Mouse (Mus musculus) ES-E14 (cell line): ENCODE measurements around the gene Ankrd11. TPM values are rescaled to one million over a fixed set of nuclear protein-coding genes. Genes with fewer than 3 reads are reported as not detected.
"Not testable (repeated sequence)": the region's sequence is repeated elsewhere in the genome, so short reads cannot be mapped to it uniquely, and the experiment has no call there.

Experiments used
- DNase-seq: peaks from one replicate; pipeline ENCODE4 v3.0.0-alpha.2; 2013; ENCODE audit warnings: low read depth, low spot score
- H3K27ac ChIP-seq: 2 replicates; pipeline ENCODE4 v1.5.1; 2012; ENCODE audit warnings: low read depth, mild to moderate bottlenecking, low read length, moderate library complexity, mixed read lengths; ENCODE audit not compliant: poor library complexity, insufficient read depth, severe bottlenecking
- H3K36me3 ChIP-seq: 2 replicates; pipeline ENCODE4 v1.6.1; 2012; ENCODE audit warnings: mild to moderate bottlenecking, low read length, moderate library complexity, mixed read lengths; ENCODE audit not compliant: control insufficient read depth, poor library complexity, insufficient read depth, severe bottlenecking
- H3K4me1 ChIP-seq, 2 experiments: fragments of 150-350 bp in 1 of 2; sonication (generic) in 1 of 2; 2 replicates each; pipeline ENCODE4 v1.6.1; 2012; ENCODE audit warnings: low read length in 2 of 2, mild to moderate bottlenecking in 1 of 2, mixed read lengths in 1 of 2; ENCODE audit not compliant: control insufficient read depth in 2 of 2, insufficient read depth in 2 of 2, poor library complexity in 1 of 2
- H3K4me3 ChIP-seq, 2 experiments: fragments of 150-350 bp in 1 of 2; sonication (generic) in 1 of 2; 2 replicates each; pipeline ENCODE4 v1.5.1; 2012; ENCODE audit warnings: low read length in 2 of 2, low read depth in 1 of 2, mild to moderate bottlenecking in 1 of 2, mixed read lengths in 1 of 2; ENCODE audit not compliant: insufficient read depth in 1 of 2, poor library complexity in 1 of 2, severe bottlenecking in 1 of 2
- H3K9ac ChIP-seq: 2 replicates; pipeline ENCODE4 v1.6.1; 2012; ENCODE audit warnings: low read depth, mild to moderate bottlenecking, low read length, mixed read lengths; ENCODE audit not compliant: poor library complexity, insufficient read depth, severe bottlenecking
- H3K9me3 ChIP-seq: fragments of 150-350 bp; sonication (generic); 2 replicates; pipeline ENCODE4 v1.6.1; 2012; ENCODE audit warnings: low read depth, mild to moderate bottlenecking, low read length; ENCODE audit not compliant: control insufficient read depth, insufficient read depth
- CHD2 ChIP-seq: IDR thresholded peaks from 2 replicates; pipeline ENCODE4 v1.6.1; 2014; ENCODE audit warnings: mild to moderate bottlenecking, low read depth, low read length, inconsistent platforms
- HCFC1 ChIP-seq: IDR thresholded peaks from 2 replicates; pipeline ENCODE4 v1.6.1; 2012; ENCODE audit warnings: low read length, inconsistent platforms, borderline replicate concordance; ENCODE audit not compliant: insufficient read depth
- MAFK ChIP-seq: IDR thresholded peaks from 2 replicates; pipeline ENCODE4 v1.6.1; 2014; ENCODE audit warnings: mild to moderate bottlenecking, low read depth, low read length, inconsistent platforms; ENCODE audit not compliant: insufficient read depth
- ZC3H11A ChIP-seq: IDR thresholded peaks from 2 replicates; pipeline ENCODE4 v1.6.1; 2012; ENCODE audit warnings: low read depth, mild to moderate bottlenecking, inconsistent platforms, low read length, borderline replicate concordance
- ZNF384 ChIP-seq: IDR thresholded peaks from 2 replicates; pipeline ENCODE4 v1.6.1; 2012; ENCODE audit warnings: low read depth, low read length, inconsistent platforms
- in situ Hi-C, 2 experiments: fragments of 600-800 bp; cut with MboI; formaldehyde crosslinking; loops; one replicate each; pipeline ENCODE4 v1.15.1; 2025; ENCODE audit warnings: low sequenced_read_pairs in 2 of 2, inconsistent platforms in 1 of 2; ENCODE audit not compliant: unreplicated experiment in 2 of 2
- total RNA-seq: library from RNA; depleted of rRNA; stranded (reverse); fragments of 300-350 nt; gene quantifications from 2 replicates; pipeline ENCODE4 v1.2.3, GENCODE M21; 2012

Ankrd11 gene
- total RNA-seq, 1 experiment, result 155 TPM

DNA sequence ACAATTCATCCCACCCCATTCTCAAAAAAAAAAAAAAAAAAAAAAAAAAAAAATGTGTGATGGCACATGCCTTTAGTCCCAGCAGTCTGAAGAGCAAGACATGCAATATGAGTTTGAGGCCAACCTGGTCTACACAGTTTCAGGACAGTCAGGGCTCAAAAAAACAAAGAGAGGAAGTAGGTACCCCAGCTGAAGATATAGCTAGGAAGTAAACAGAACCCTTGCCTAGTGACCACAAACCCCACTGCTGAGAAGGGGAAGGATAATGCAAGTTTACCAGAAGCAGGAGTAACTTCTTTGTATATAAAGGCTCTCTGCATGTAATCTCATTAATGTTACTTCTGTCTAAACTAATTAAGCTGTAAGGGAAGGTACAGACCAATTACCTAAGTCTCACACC, 9.3 kb downstream of the Ankrd11 start:
- no peak for DNase-seq
- Histone ChIP-seq H3K9me3 (no peaks in the 10 kb centered on the region), H3K9ac (no peak overlapping the region), H3K4me1 (peaks cover 8 to 18% of the 10 kb centered on the region in 2 experiments), H3K36me3 (no peaks in the 10 kb centered on the region), H3K4me3 (no peak overlapping the region), H3K27ac (no peak overlapping the region)
- TF ChIP-seq HCFC1 (no peak), ZNF384 (peak; percentile 47), CHD2 (no peak)
- in situ Hi-C loops, result no loop called here

DNA sequence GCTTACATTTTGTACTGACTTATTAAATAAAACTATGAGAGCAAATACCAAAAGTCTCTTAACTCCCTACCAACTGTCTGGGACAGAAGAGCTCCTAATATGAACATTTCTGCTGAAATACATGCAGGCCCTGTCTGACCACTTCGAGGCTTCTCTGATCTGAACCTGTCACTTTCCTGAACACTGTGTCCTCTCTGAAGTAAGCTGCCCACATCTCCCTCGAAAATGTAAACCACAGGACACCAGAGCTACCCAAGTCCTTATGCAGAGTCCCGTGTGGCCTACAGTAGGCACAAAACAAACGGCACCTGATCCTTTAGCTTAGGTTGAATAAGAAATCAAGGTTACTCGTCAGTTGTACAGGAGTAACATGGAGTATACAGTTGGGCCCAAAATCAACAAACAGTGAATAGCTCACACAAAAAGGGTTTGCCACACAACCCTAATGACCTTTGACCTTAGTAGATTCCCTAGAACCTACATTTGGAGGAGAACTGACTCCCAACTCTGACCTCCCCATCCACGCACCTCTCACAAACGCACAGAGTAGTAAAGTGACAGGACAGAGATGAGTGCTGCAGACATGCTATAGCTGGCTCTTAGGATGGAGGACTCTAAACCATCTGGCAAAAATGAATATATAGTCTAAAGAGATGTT, 10.6 kb downstream of the Ankrd11 start:
- H3K27ac ChIP-seq, result no peak overlapping the region
- H3K4me1 ChIP-seq, result peaks cover 8 to 19% of the 10 kb centered on the region in 2 experiments
- H3K4me3 ChIP-seq, result no peak overlapping the region
- in situ Hi-C loops, result no loop called here
- no peaks in the 10 kb centered on the region for H3K36me3 ChIP-seq
- TF ChIP-seq MAFK (no peak), ZC3H11A (no peak)
- DNase-seq, result no peak
- H3K9ac ChIP-seq, result no peak overlapping the region
- no peaks in the 10 kb centered on the region for H3K9me3 ChIP-seq

DNA sequence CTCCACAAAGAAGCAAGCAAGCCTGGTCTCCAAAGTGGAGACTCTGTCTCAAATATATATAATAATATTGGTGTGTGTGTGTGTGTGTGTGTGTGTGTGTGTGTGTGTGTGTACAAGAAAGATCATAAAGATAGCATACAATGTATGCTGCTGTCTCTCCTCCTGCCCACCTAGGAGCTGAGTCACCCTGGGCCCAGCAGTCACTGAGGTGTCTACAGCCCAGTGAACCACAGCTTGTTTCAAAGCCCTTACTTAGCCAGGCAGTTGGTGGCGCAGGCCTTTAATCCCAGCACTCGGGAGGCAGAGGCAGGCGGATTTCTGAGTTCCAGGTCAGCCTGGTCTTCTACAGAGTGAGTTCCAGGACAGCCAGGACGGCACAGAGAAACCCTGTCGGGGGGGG, 12.0 kb downstream of the Ankrd11 start:
- H3K27ac ChIP-seq, H3K9me3 ChIP-seq, DNase-seq, H3K36me3 ChIP-seq, H3K9ac ChIP-seq, H3K4me3 ChIP-seq, in situ Hi-C loops: not testable (repeated sequence)
- peaks cover 5 to 24% of the 10 kb centered on the region in 2 experiments; a peak in 3 of 4 replicates for H3K4me1 ChIP-seq

DNA sequence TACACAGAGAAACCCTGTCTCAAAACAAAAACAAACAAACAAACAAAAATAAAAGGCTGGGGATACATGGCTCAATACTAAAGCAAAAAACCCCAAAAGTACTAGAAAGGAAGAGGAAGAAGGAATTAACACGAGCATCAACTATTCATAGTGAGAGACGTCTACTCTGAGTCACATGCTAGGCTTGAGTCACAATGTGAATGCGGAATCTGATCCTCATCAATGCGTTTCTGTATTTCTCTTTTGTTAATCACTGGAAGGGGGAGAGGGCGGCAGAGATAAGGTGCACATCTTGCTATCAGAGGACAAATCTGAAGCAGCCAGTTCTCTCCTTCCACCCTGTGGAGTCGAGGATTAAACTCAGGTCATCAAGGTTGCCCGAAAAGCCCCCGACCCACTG, 14.3 kb downstream of the Ankrd11 start:
- Histone ChIP-seq H3K9ac (no peak overlapping the region), H3K9me3 (no peaks in the 10 kb centered on the region), H3K4me3 (no peak overlapping the region), H3K27ac (no peak overlapping the region), H3K4me1 (peaks cover 6 to 21% of the 10 kb centered on the region in 2 experiments; a peak in 3 of 4 replicates), H3K36me3 (no peaks in the 10 kb centered on the region)
- in situ Hi-C loops, result no loop called here
- TF ChIP-seq HCFC1 (no peak), MAFK (no peak), ZNF384 (no peak), ZC3H11A (no peak), CHD2 (no peak)
- DNase-seq, result no peak

DNA sequence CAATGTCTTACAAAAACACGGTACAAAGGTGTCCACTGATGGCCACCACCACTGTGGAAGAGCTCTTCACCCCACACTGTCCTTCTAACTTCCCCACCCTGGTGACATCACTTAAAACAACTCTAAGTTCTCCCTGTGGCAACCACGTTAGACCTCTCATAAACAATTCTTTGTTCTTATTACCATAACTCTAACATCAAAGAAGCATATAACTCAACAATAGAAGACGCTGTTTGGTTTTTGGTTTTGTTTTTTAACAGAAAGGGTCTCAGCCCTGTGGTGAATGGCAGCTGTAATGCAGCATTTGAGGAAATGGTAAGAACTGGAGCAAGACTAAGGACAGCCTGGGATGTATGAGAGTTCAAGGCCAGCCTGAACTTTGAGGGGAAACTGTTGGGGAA, 16.1 kb downstream of the Ankrd11 start:
- Histone ChIP-seq H3K4me1 (peaks cover 13 to 16% of the 10 kb centered on the region in 2 experiments), H3K36me3 (no peaks in the 10 kb centered on the region), H3K27ac (no peak overlapping the region), H3K4me3 (no peak overlapping the region), H3K9ac (no peak overlapping the region), H3K9me3 (no peaks in the 10 kb centered on the region)
- in situ Hi-C loops, result no loop called here
- DNase-seq, result no peak
- TF ChIP-seq ZNF384 (no peak), ZC3H11A (no peak), HCFC1 (no peak), MAFK (no peak), CHD2 (no peak)
